Mouse (Mus musculus) forebrain, embryonic 11.5 days (tissue): Measurements from ENCODE around the gene Ube2u. TPM values are rescaled to one million over a fixed set of nuclear protein-coding genes. Genes with fewer than 3 reads are reported as not detected.
"Not testable (repeated sequence)": the region's sequence is repeated elsewhere in the genome, so short reads cannot be mapped to it uniquely, and the experiment has no call there.

ENCODE experiments used
- ATAC-seq: fragments of 200-750 bp; cut with Nextera tagmentation; replicated peaks from 2 replicates; pipeline ENCODE4 v1.8.0; 2017; ENCODE audit warnings: moderate TSS enrichment; ENCODE audit not compliant: low FRiP score
- DNase-seq: peaks from one replicate; pipeline ENCODE4 v3.0.0-alpha.2; 2017; ENCODE audit warnings: low spot score
- H3K27ac ChIP-seq: fragments of 300-500 bp; sonication (generic); 2 replicates; pipeline ENCODE4 v1.5.1; 2014; ENCODE audit warnings: low read depth, low read length
- H3K27me3 ChIP-seq: fragments of 300-500 bp; sonication (generic); 2 replicates; pipeline ENCODE4 v1.6.1; 2014; ENCODE audit warnings: mild to moderate bottlenecking, low read length, mixed read lengths; ENCODE audit not compliant: control insufficient read depth, insufficient read depth
- H3K36me3 ChIP-seq: fragments of 300-500 bp; sonication (generic); 2 replicates; pipeline ENCODE4 v1.6.1; 2014; ENCODE audit warnings: mild to moderate bottlenecking, low read length, moderate library complexity, mixed read lengths; ENCODE audit not compliant: control insufficient read depth, insufficient read depth
- H3K4me1 ChIP-seq: fragments of 300-500 bp; sonication (generic); replicated peaks from 2 replicates; pipeline ENCODE4 v1.6.1; 2014; ENCODE audit warnings: low read length, mixed read lengths; ENCODE audit not compliant: control insufficient read depth, insufficient read depth
- H3K4me2 ChIP-seq: fragments of 300-500 bp; sonication (generic); 2 replicates; pipeline ENCODE4 v1.6.1; 2014; ENCODE audit warnings: low read depth, mild to moderate bottlenecking, low read length, moderate library complexity, mixed read lengths; ENCODE audit not compliant: severe bottlenecking
- H3K4me3 ChIP-seq: fragments of 300-500 bp; sonication (generic); 2 replicates; pipeline ENCODE4 v1.5.1; 2014; ENCODE audit warnings: low read depth, low read length
- H3K9ac ChIP-seq: fragments of 300-500 bp; sonication (generic); 2 replicates; pipeline ENCODE4 v1.6.1; 2014; ENCODE audit warnings: low read length
- H3K9me3 ChIP-seq: fragments of 300-500 bp; sonication (generic); 2 replicates; pipeline ENCODE4 v1.6.1; 2016; ENCODE audit warnings: low read length, mixed read lengths; ENCODE audit not compliant: control insufficient read depth
- WGBS: fragments of 180-500 bp; shearing (Covaris S2); extraction: QIAGEN DNeasy Blood & Tissue Kit; methylation state at CpG from one replicate; pipeline ENCODE4 v1.1.7; 2014; 5-methylcytosine and 5-hydroxymethylcytosine counted together
- polyA plus RNA-seq: library from polyadenylated mRNA; unstranded; fragments of >200 nt; fragmentation: Nextera tagmentation; extraction: Ambion mirVana; gene quantifications from 2 replicates; pipeline ENCODE4 v1.2.1, GENCODE M21; 2014

Ube2u gene
- polyA plus RNA-seq, 1 experiment from 2014 or later, result 0.48 TPM

DNA sequence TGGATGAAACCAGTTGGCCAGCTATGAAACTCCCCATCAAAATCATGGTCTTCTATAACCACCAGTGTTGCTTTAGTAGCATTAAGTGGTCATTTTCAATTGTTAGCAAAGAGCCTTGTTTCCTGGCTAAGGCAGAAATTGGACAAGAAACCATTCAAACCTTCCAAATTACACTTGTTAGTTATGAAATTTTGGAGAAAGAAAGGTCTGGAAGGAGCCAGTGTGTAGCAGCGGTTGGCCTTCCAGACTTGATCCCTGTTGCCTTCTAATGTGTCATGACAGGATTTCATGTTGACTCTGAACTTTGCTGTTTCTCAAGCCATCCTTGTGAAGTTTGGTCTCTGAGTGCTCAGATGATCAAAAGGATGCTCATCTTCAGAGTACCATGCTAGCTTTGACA, 17.9 kb downstream of the Ube2u start:
- 90% methylated on average over 1 of the region's 1 CpGs for WGBS
- no peaks in the 10 kb centered on the region for H3K9me3 ChIP-seq
- ATAC-seq (no peak), DNase-seq (no peak)
- no peak overlapping the region for H3K27ac ChIP-seq
- no peak overlapping the region for H3K9ac ChIP-seq
- H3K4me3 ChIP-seq, result no peak overlapping the region
- H3K27me3 ChIP-seq, result no peaks in the 10 kb centered on the region
- H3K4me2 ChIP-seq, result no peak overlapping the region
- no peaks in the 10 kb centered on the region for H3K4me1 ChIP-seq
- no peaks in the 10 kb centered on the region for H3K36me3 ChIP-seq

DNA sequence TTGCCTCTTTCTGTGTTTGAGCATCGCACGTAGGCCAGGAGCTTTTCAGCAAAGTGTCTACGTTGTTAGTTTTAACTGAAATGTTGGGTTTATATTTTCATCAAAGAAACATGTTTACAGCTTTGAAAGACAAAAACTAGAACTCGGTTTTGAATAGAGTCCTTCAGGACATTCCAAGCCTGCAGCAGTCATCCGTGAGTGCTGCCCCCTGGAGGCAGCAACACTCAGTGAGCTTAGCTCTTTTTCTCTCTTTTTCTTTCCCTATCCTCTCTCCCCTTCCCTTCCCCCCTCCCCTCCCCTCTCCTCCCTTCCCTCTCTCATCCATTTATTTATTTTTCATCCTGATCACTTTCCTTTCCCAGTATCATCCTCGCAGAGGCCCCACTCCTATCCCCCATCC, 19.5 kb downstream of the Ube2u start:
- H3K27me3 ChIP-seq, result no peaks in the 10 kb centered on the region
- no peak overlapping the region for H3K4me2 ChIP-seq
- H3K36me3 ChIP-seq, result no peaks in the 10 kb centered on the region
- 59% methylated on average over 6 of the region's 6 CpGs for WGBS
- H3K9ac ChIP-seq, result no peak overlapping the region
- no peaks in the 10 kb centered on the region for H3K9me3 ChIP-seq
- H3K27ac ChIP-seq, result no peak overlapping the region
- DNase-seq, result no peak
- no peak for ATAC-seq
- H3K4me3 ChIP-seq, result no peak overlapping the region
- H3K4me1 ChIP-seq, result no peaks in the 10 kb centered on the region

DNA sequence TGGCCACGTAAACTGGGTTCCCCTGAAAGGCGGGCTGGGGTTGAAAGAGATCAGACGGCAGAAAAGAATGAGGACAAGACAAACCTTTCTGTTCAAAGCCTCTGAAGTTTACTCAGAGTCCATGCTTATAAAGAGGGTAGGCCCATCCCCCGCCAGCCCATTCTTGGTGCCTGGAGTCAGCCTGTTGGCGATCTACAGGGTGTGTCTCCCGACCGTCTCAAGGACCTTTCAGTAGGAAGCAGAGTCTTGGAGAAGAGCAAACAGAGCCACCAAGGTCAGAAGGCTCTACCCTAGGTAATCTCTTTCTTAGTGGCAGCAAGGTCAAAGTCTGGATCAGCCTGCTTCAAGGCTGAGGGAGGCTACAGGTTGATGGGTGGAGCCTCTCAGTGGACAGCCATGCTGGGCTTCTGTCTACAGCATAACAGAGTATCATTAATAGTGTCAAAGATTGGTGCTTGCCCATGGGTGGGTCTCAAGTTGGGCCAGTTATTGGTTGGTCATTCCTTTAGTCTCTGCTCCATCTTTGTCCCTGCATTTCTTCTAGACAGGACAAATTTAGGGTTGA, 20.5 kb downstream of the Ube2u start:
- not testable (repeated sequence) for H3K27me3 ChIP-seq, H3K9ac ChIP-seq, H3K9me3 ChIP-seq, ATAC-seq, H3K4me1 ChIP-seq, H3K4me2 ChIP-seq, H3K27ac ChIP-seq, H3K36me3 ChIP-seq, DNase-seq, H3K4me3 ChIP-seq
- 90% methylated on average over 7 of the region's 7 CpGs for WGBS

DNA sequence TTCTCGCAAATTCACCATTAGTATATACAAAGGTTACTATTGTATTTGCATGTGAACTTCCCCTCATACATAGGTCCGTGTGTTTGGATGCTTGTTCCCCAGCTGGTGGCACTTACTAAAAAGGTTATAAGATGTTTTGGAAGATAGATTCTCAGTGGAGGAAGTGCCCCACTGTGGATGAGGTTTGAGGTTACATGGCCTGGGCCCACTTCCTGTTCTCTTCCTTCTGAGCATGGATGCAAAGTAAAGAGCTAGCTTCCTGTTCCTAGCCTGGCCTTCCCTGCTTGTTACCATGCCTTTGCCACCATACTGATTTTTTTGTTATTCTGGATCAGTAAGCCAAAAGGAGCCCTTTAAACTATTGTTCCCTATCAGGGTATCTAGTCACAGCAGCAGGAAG, 24.7 kb downstream of the Ube2u start:
- no peak for DNase-seq
- 82% methylated on average over 2 of the region's 2 CpGs for WGBS
- no peak overlapping the region for H3K9ac ChIP-seq
- H3K9me3 ChIP-seq, result no peaks in the 10 kb centered on the region
- H3K4me1 ChIP-seq, result no peaks in the 10 kb centered on the region
- H3K36me3 ChIP-seq, result no peaks in the 10 kb centered on the region
- H3K4me2 ChIP-seq, result no peak overlapping the region
- no peak overlapping the region for H3K4me3 ChIP-seq
- no peaks in the 10 kb centered on the region for H3K27me3 ChIP-seq
- no peak overlapping the region for H3K27ac ChIP-seq
- ATAC-seq, result no peak

DNA sequence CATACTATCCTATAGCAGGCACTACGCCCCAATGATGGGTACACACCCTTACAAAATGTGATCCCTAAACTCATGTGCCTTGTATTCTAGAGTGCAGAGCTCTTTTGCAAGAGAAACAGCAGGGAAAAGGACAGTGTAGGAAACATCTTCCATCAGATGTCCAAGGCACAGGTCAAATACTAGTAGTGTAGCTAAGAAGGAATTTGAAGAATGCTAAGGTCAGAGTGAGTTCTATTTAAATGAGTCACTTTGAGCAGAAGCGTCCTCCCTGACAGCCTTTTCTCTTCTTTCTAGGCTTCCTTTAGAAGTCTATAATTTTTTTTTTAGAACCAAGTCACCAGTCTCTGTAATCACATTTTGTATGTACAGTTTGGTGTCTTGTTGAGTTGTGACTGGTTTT, 39.0 kb downstream of the Ube2u start:
- Histone ChIP-seq H3K4me3 (no peak overlapping the region), H3K4me2 (no peak overlapping the region), H3K27me3 (no peaks in the 10 kb centered on the region), H3K4me1 (0 out of 2 replicates have a peak, but pooled peaks cover 2% of the 10 kb centered on the region), H3K9ac (no peak overlapping the region), H3K27ac (no peak overlapping the region), H3K9me3 (no peaks in the 10 kb centered on the region), H3K36me3 (no peaks in the 10 kb centered on the region)
- 83% methylated on average over 2 of the region's 2 CpGs for WGBS
- no peak for DNase-seq
- no peak for ATAC-seq

- Histone ChIP-seq H3K9me3 (no peaks in the 10 kb centered on the region), H3K9ac (no peak overlapping the region), H3K4me2 (no peak overlapping the region), H3K27me3 (peaks cover 9% of the 10 kb centered on the region; the same call in 1 of the 2 replicates), H3K4me1 (peaks cover 3% of the 10 kb centered on the region), H3K36me3 (no peaks in the 10 kb centered on the region), H3K4me3 (no peak overlapping the region), H3K27ac (no peak overlapping the region)
- DNase-seq (no peak), ATAC-seq (no peak)
- 14% methylated on average over 6 of the region's 6 CpGs for WGBS
These were observed 43.9 kb downstream of the Ube2u start for GRCm38 (mm10) chr4:100522534-100522933.

- no peak overlapping the region for H3K4me3 ChIP-seq
- H3K27ac ChIP-seq, result no peak overlapping the region
- no peaks in the 10 kb centered on the region for H3K9me3 ChIP-seq
- no peak overlapping the region for H3K9ac ChIP-seq
- no peak overlapping the region for H3K4me2 ChIP-seq
- no peak for ATAC-seq
- DNase-seq, result no peak
- peaks cover 16% of the 10 kb centered on the region; the same call in 1 of the 2 replicates for H3K27me3 ChIP-seq
- no peaks in the 10 kb centered on the region for H3K36me3 ChIP-seq
- peaks cover 6% of the 10 kb centered on the region for H3K4me1 ChIP-seq
- 25% methylated on average over 4 of the region's 4 CpGs for WGBS
These were observed 46.1 kb downstream of the Ube2u start for GRCm38 (mm10) chr4:100524741-100525140.

DNA sequence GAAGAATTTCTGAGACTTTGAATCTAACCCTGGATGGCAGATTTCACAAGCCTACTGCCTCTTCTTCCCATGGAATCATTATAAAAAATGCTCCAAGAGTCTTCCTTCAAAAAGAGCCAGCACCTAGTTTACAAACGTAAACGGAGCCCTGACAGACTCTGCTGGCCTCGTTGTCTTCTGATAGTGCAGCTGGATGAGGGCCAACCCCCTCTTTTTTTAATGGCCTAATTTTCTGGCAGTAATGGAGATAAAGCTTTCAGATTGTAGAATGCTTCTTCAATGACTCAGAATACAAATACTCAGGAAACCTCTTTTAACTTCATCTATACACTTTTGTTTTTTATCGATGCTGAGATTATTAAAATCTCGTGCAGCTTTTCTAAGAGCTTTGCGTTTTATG, 47.6 kb downstream of the Ube2u start:
- Histone ChIP-seq H3K4me3 (no peak overlapping the region), H3K4me1 (peaks cover 6% of the 10 kb centered on the region), H3K27ac (no peak overlapping the region), H3K36me3 (no peaks in the 10 kb centered on the region), H3K9ac (no peak overlapping the region), H3K4me2 (no peak overlapping the region), H3K9me3 (no peaks in the 10 kb centered on the region), H3K27me3 (peaks cover 16% of the 10 kb centered on the region; the same call in 1 of the 2 replicates)
- ATAC-seq (no peak), DNase-seq (no peak)
- 49% methylated on average over 6 of the region's 6 CpGs for WGBS

GRCm38 (mm10) chr4:100527086-100527485, 48.4 kb downstream of the Ube2u start:
- DNase-seq (no peak), ATAC-seq (no peak)
- Histone ChIP-seq H3K27me3 (peaks cover 16% of the 10 kb centered on the region; the same call in 1 of the 2 replicates), H3K4me1 (peaks cover 6% of the 10 kb centered on the region), H3K4me2 (peak overlapping the region; percentile 32; the same call in 1 of the 2 replicates), H3K36me3 (no peaks in the 10 kb centered on the region), H3K9ac (no peak overlapping the region), H3K4me3 (no peak overlapping the region), H3K9me3 (no peaks in the 10 kb centered on the region), H3K27ac (no peak overlapping the region)
- WGBS, result 18% methylated on average over 3 of the region's 3 CpGs
